Mouse (Mus musculus) heart, adult 2 months (tissue): Measurements from ENCODE around the gene Eif6. TPM values are rescaled to one million over a fixed set of nuclear protein-coding genes. Genes with fewer than 3 reads are reported as not detected.

Experiments used
- DNase-seq, 2 experiments: peaks; one replicate each; pipeline ENCODE4 v3.0.0; 2021
- H3K27ac ChIP-seq: fragments of 200-600 bp; 2 replicates; pipeline ENCODE4 v1.8.1; 2022
- H3K27me3 ChIP-seq: fragments of 200-500 bp; 2 replicates; pipeline ENCODE4 v1.6.1; 2012; ENCODE audit warnings: mild to moderate bottlenecking, low read length, inconsistent platforms, mixed read lengths; ENCODE audit not compliant: control insufficient read depth, insufficient read depth
- H3K36me3 ChIP-seq: fragments of 200-500 bp; 2 replicates; pipeline ENCODE4 v1.6.1; 2012; ENCODE audit warnings: low read length, inconsistent platforms; ENCODE audit not compliant: control insufficient read depth, insufficient read depth
- H3K4me1 ChIP-seq: fragments of 200-500 bp; 2 replicates; pipeline ENCODE4 v1.6.1; 2011; ENCODE audit warnings: low read length; ENCODE audit not compliant: control insufficient read depth, insufficient read depth
- H3K4me3 ChIP-seq: fragments of 200-600 bp; 2 replicates; pipeline ENCODE4 v1.8.1; 2022
- H3K79me2 ChIP-seq: fragments of 200-500 bp; replicated peaks from 2 replicates; pipeline ENCODE4 v1.6.1; 2012; ENCODE audit warnings: mild to moderate bottlenecking, inconsistent platforms, low read length, moderate library complexity, mixed read lengths; ENCODE audit not compliant: control insufficient read depth, insufficient read depth
- H3K9ac ChIP-seq: fragments of 200-500 bp; 2 replicates; pipeline ENCODE4 v1.6.1; 2012; ENCODE audit warnings: low read depth, mild to moderate bottlenecking, control low read depth, inconsistent platforms, low read length, mixed read lengths
- CTCF ChIP-seq: fragments of 200-600 bp; IDR thresholded peaks from 2 replicates; pipeline ENCODE4 v1.8.1; 2022; ENCODE audit warnings: antibody characterized with exemption, mild to moderate bottlenecking, moderate library complexity
- EP300 ChIP-seq: fragments of 200-500 bp; IDR thresholded peaks from 2 replicates; pipeline ENCODE4 v1.6.1; 2011; ENCODE audit warnings: low read depth, low read length, control low read depth; ENCODE audit not compliant: insufficient read depth
- POLR2A ChIP-seq: fragments of 200-500 bp; IDR thresholded peaks from 2 replicates; pipeline ENCODE4 v1.6.1; 2011; ENCODE audit warnings: mild to moderate bottlenecking, low read depth, low read length, control low read depth; ENCODE audit not compliant: insufficient read depth
- WGBS: fragments of 180-500 bp; shearing (Covaris S2); methylation state at CpG from one replicate; pipeline ENCODE4 v1.1.7; 2018; 5-methylcytosine and 5-hydroxymethylcytosine counted together
- intact Hi-C: fragments of 180-260 bp; cut with DNase I; formaldehyde crosslinking; loops from one replicate; pipeline ENCODE4 v1.15.1; 2025
- polyA plus RNA-seq: library from polyadenylated mRNA; depleted of rRNA; stranded (reverse); fragments of >200 nt; gene quantifications from 2 replicates; pipeline ENCODE4 v1.2.3, GENCODE M21; 2012
- total RNA-seq, 2 experiments: library from RNA; stranded (reverse); gene quantifications; 2 replicates each; pipeline ENCODE4 v1.2.3; 2021

Gene Eif6
- total and polyA plus RNA-seq, 3 experiments: 40.1 to 52.3 (median 51.2) TPM

GRCm38 (mm10) chr2:155863301-155863867 is 36.7 kb upstream of the Eif6 start:
- intact Hi-C loops: no loop called here
- Histone ChIP-seq H3K27ac (no peak overlapping the region), H3K79me2 (no peaks in the 10 kb centered on the region), H3K4me1 (no peaks in the 10 kb centered on the region), H3K27me3 (no peaks in the 10 kb centered on the region), H3K9ac (no peak overlapping the region), H3K36me3 (no peaks in the 10 kb centered on the region), H3K4me3 (no peak overlapping the region)
- TF ChIP-seq POLR2A: no peak
- no peak for TF ChIP-seq EP300
- no peak for TF ChIP-seq CTCF
- DNase-seq: no peak
- 81% methylated on average over 11 of the region's 11 CpGs for WGBS

- no peaks in the 10 kb centered on the region for H3K4me1 ChIP-seq
- H3K9ac ChIP-seq: no peak overlapping the region
- no peaks in the 10 kb centered on the region for H3K36me3 ChIP-seq
- H3K27ac ChIP-seq: no peak overlapping the region
- 87% methylated on average over 13 of the region's 13 CpGs for WGBS
- no peaks in the 10 kb centered on the region for H3K27me3 ChIP-seq
- TF ChIP-seq POLR2A: no peak
- no peak for TF ChIP-seq EP300
- TF ChIP-seq CTCF: no peak
- H3K79me2 ChIP-seq: no peaks in the 10 kb centered on the region
- H3K4me3 ChIP-seq: no peak overlapping the region
- intact Hi-C loops: no loop called here
- DNase-seq: no peak
Measured at GRCm38 (mm10) chr2:155862573-155863300, 36.0 kb upstream of the Eif6 start.

- Histone ChIP-seq H3K4me1 (no peaks in the 10 kb centered on the region), H3K79me2 (no peaks in the 10 kb centered on the region), H3K4me3 (no peak overlapping the region), H3K27me3 (no peaks in the 10 kb centered on the region), H3K27ac (no peak overlapping the region), H3K9ac (no peak overlapping the region), H3K36me3 (no peaks in the 10 kb centered on the region)
- TF ChIP-seq POLR2A (no peak), CTCF (no peak), EP300 (no peak)
- no peak for DNase-seq
- intact Hi-C loops: no loop called here
- 87% methylated on average over 6 of the region's 6 CpGs for WGBS
Measured at GRCm38 (mm10) chr2:155861581-155861980, 34.9 kb upstream of the Eif6 start.

DNA sequence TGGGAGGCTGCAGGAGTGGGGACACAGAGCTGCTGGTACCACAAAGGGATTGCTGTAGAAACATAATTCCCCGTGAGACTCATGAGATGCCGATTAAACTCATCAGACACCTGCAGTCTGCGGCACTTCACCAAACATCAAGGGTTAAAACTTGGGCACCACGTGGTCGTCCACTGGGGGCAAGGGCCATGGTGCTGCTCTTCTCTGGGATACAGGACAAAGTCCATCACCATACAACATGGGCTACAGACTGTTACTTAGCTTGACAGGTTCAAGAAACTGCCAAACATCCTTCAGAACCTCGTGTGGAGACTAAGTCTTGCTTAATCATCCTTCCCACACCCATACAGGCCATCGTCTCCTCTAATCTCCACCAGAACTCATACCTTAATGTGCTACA is 33.4 kb upstream of the Eif6 start:
- Histone ChIP-seq H3K36me3 (no peaks in the 10 kb centered on the region), H3K27ac (no peak overlapping the region), H3K27me3 (no peaks in the 10 kb centered on the region), H3K79me2 (no peaks in the 10 kb centered on the region), H3K4me3 (no peak overlapping the region), H3K9ac (no peak overlapping the region), H3K4me1 (no peaks in the 10 kb centered on the region)
- no peak for TF ChIP-seq EP300
- TF ChIP-seq POLR2A: no peak
- TF ChIP-seq CTCF: no peak
- WGBS: 81% methylated on average over 7 of the region's 7 CpGs
- no peak for DNase-seq
- intact Hi-C loops: no loop called here

- no peak for TF ChIP-seq POLR2A
- no peak for TF ChIP-seq CTCF
- no peaks in the 10 kb centered on the region for H3K4me1 ChIP-seq
- H3K27ac ChIP-seq: no peak overlapping the region
- no peak overlapping the region for H3K9ac ChIP-seq
- H3K4me3 ChIP-seq: no peak overlapping the region
- no peaks in the 10 kb centered on the region for H3K36me3 ChIP-seq
- intact Hi-C loops: no loop called here
- H3K79me2 ChIP-seq: no peaks in the 10 kb centered on the region
- no peak for DNase-seq
- H3K27me3 ChIP-seq: no peaks in the 10 kb centered on the region
- WGBS: 93% methylated on average over 5 of the region's 5 CpGs
Measured at GRCm38 (mm10) chr2:155852536-155852935, 25.8 kb upstream of the Eif6 start.

GRCm38 (mm10) chr2:155850120-155850519 is 23.4 kb upstream of the Eif6 start:
- intact Hi-C loops: no loop called here
- H3K36me3 ChIP-seq: no peaks in the 10 kb centered on the region
- no peak overlapping the region for H3K27ac ChIP-seq
- H3K4me1 ChIP-seq: no peaks in the 10 kb centered on the region
- no peaks in the 10 kb centered on the region for H3K27me3 ChIP-seq
- no peaks in the 10 kb centered on the region for H3K79me2 ChIP-seq
- WGBS: 82% methylated on average over 7 of the region's 7 CpGs
- H3K4me3 ChIP-seq: no peak overlapping the region
- DNase-seq: no peak
- TF ChIP-seq POLR2A: no peak
- TF ChIP-seq CTCF: no peak
- TF ChIP-seq EP300: no peak
- H3K9ac ChIP-seq: no peak overlapping the region
